Mouse (Mus musculus) kidney, adult 2 months (tissue): ENCODE results near the gene AI837181. TPM values are rescaled to one million over a fixed set of nuclear protein-coding genes. Genes with fewer than 3 reads are reported as not detected.

Experiments
- DNase-seq: peaks from one replicate; pipeline ENCODE4 v3.0.0; 2021
- H3K27ac ChIP-seq: fragments of 200-500 bp; 2 replicates; pipeline ENCODE4 v1.5.1; 2012; ENCODE audit warnings: low read depth, low read length, control low read depth, inconsistent platforms; ENCODE audit not compliant: insufficient read depth
- H3K27me3 ChIP-seq: fragments of 200-500 bp; replicated peaks from 2 replicates; pipeline ENCODE4 v1.6.1; 2012; ENCODE audit warnings: mild to moderate bottlenecking, moderate library complexity, low read length, inconsistent platforms; ENCODE audit not compliant: control insufficient read depth, insufficient read depth
- H3K36me3 ChIP-seq: fragments of 200-500 bp; 2 replicates; pipeline ENCODE4 v1.6.1; 2012; ENCODE audit warnings: mild to moderate bottlenecking, moderate library complexity, low read length, inconsistent platforms; ENCODE audit not compliant: control insufficient read depth, insufficient read depth
- H3K4me1 ChIP-seq: fragments of 200-500 bp; 2 replicates; pipeline ENCODE4 v1.6.1; 2011; ENCODE audit warnings: low read length; ENCODE audit not compliant: control insufficient read depth, insufficient read depth
- H3K4me3 ChIP-seq: fragments of 200-500 bp; 2 replicates; pipeline ENCODE4 v1.5.1; 2011; ENCODE audit warnings: mild to moderate bottlenecking, low read depth, low read length, control low read depth; ENCODE audit not compliant: insufficient read depth
- CTCF ChIP-seq: fragments of 200-500 bp; conservative IDR thresholded peaks from 2 replicates; pipeline ENCODE4 v1.5.1; 2011; ENCODE audit warnings: low read depth, mild to moderate bottlenecking, control low read depth, low read length, moderate library complexity, mixed read lengths; ENCODE audit not compliant: insufficient read depth, insufficient read length
- POLR2A ChIP-seq: fragments of 200-500 bp; IDR thresholded peaks from one replicate; pipeline ENCODE4 v1.6.1; 2011; ENCODE audit warnings: low read depth, low read length, control low read depth
- WGBS: fragments of 180-500 bp; shearing (Covaris S2); methylation state at CpG from one replicate; pipeline ENCODE4 v1.1.7; 2018; 5-methylcytosine and 5-hydroxymethylcytosine counted together
- polyA plus RNA-seq: library from polyadenylated mRNA; depleted of rRNA; stranded (reverse); fragments of >200 nt; gene quantifications from 2 replicates; pipeline ENCODE4 v1.2.3, GENCODE M21; 2012

AI837181 gene
- polyA plus RNA-seq, 1 experiment, result 71.4 TPM

DNA sequence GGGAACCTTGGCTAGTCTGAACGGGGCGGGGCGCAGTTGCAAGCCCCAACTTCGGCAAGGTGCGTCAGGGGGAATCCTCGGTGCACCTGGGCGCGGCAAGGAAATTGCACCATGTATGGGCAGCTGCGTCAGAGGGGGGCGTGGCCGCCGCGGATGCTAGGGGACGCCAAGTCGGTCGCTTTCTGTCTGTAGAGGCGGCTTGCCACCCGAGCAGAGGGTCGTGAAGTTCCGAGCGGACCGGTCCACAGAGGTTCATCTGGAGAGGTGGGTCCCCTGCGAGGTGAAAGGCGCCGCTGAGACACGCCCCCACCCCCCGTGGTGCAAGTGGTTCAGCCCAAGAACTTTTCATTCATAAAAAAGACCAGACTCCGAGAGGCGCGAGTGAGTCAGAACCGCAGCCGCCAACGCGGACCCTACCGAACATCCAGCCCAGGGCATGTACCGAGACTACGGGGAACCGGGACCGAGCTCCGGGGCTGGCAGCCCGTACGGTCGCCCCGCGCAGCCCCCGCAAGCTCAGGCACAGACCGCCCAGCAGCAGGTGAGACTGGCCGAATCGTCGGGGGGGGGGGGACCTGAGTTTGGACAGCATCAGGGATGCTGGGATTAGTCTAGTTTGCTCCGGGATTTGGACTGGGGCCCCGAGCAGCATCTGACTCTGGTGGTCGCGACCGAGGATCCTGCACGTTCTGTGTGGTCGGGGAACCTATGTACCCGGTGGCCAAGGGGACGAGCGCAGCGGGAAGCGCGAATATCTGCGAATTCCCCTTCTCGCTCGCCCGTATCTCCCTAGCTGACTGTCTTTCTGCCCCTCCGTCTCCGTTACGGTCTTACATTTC, 22.8 kb downstream of the AI837181 start, which contains the start of gene Fosl1:
Gene Fosl1, plus strand, starts transcription at position 33 of the 839 bp plus-strand sequence.
- no peak within 1 kb of the TSS for H3K27ac ChIP-seq
- no peaks in the 10 kb centered on the region for H3K36me3 ChIP-seq
- peaks cover 4% of the 10 kb centered on the region for H3K27me3 ChIP-seq
- peak within 1 kb of the TSS; percentile 53 for H3K4me3 ChIP-seq
- 0 out of 2 replicates have a peak, but pooled peaks cover 10% of the 10 kb centered on the region for H3K4me1 ChIP-seq
- under 1% methylated on average over 70 of the region's 70 CpGs for WGBS
- no peak for TF ChIP-seq POLR2A
- TF ChIP-seq CTCF, result no peak
- DNase-seq, result peak; percentile 60

DNA sequence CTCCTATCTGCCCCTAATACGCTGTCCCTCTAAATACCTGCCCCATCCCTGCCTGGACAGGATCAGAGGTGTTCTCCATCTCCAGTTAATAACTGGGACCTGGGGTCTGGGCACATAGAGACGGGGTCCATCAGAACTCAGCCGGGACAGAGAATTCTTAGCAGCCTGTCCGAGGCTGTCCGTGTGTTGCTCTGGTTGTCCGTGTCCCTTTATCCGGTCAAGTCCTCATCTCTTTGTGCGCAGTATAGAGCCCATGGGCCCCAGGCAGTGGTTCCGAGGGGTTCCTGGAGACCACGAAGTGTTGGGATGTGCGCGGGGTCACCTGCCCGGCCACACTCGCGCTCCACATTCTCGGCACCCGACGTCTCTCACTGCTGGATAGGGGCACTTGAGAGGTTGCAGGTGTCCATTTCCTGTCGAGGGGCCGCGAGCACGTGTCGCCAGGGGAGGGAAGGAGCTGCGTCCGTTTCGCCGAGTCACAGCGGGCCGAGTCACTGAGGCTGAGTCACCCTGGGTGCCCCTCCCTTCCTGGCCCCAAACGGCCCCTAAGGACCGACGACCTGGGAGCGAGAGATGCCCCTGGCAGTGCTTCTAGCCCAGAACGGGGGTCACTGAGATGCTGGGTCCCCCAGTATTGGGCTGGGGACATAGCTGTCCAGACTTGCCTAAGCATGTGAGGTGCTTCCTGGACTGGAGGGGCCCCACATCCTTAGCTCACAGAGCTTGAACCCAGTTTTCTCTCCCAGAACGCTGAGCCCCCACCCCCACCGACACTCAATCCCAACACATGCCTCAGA, 23.6 kb downstream of the AI837181 start:
- no peak for TF ChIP-seq CTCF
- no peak for TF ChIP-seq POLR2A
- H3K36me3 ChIP-seq, result no peaks in the 10 kb centered on the region
- 0 out of 2 replicates have a peak, but pooled peaks cover 10% of the 10 kb centered on the region for H3K4me1 ChIP-seq
- H3K4me3 ChIP-seq, result no peak overlapping the region
- no peak overlapping the region for H3K27ac ChIP-seq
- DNase-seq, result no peak
- peaks cover 4% of the 10 kb centered on the region for H3K27me3 ChIP-seq
- WGBS, result 8% methylated on average over 36 of the region's 36 CpGs

DNA sequence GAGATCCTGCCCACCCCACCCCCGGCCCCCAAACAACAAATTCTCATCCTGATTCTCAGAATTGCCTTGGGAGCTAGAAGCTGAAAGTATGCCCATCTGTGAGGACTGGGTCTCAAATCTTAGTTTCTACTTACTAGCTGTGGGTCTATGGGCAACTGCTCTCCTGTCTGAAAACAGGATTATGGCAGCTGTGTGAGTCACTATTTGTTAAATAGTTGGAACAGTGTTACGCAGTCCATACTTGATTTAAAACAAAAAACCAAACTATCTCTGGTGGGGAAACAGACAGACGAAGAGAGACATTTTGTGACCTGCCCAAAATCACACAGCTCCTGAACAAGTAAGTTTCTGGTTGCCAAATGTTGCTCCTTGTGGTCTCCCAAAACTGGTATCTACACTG, 24.7 kb downstream of the AI837181 start:
- DNase-seq, result no peak
- WGBS, result 87% methylated on average over 3 of the region's 3 CpGs
- no peak for TF ChIP-seq POLR2A
- TF ChIP-seq CTCF, result no peak
- H3K36me3 ChIP-seq, result no peaks in the 10 kb centered on the region
- peaks cover 4% of the 10 kb centered on the region for H3K27me3 ChIP-seq
- H3K4me1 ChIP-seq, result 0 out of 2 replicates have a peak, but pooled peaks cover 10% of the 10 kb centered on the region
- no peak overlapping the region for H3K27ac ChIP-seq
- no peak overlapping the region for H3K4me3 ChIP-seq

DNA sequence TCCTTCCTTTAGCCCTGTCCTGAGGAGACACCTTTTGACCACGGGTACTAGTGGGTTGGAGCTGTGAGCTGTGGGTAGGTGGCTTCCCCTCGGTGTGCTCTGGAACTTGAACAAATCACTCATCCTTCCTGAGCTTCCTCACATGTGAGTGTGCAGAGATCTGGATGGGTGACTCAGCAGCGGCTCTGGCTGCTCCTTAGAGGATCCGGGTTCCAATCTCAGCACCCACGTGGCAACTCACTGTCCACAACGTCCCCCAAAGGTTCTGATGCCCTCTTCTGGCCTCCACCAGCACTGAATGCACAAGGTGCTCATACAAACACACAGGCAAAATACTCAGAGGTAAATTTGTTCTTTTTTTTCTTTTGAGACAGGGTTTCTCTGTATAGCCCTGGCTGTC, 26.8 kb downstream of the AI837181 start:
- TF ChIP-seq POLR2A (no peak), CTCF (no peak)
- Histone ChIP-seq H3K36me3 (0 out of 2 replicates have a peak, but pooled peaks cover 1% of the 10 kb centered on the region), H3K27me3 (peaks cover 4% of the 10 kb centered on the region), H3K27ac (no peak overlapping the region), H3K4me1 (0 out of 2 replicates have a peak, but pooled peaks cover 3% of the 10 kb centered on the region), H3K4me3 (no peak overlapping the region)
- whole genome bisulfite sequencing, result 76% methylated on average over 6 of the region's 6 CpGs
- no peak for DNase-seq

DNA sequence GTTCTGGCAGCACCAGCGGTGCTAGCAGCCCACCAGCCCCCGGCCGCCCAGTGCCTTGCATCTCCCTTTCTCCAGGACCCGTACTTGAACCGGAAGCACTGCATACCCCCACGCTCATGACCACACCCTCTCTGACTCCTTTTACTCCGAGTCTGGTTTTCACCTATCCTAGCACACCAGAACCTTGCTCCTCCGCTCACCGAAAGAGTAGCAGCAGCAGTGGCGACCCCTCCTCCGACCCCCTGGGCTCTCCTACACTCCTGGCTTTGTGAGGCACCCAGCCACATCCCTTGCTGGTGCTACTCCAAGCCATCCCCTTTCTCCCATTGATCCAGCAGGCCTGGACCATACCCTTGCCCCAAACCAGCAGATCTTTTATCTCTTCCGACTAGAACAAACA, 30.1 kb downstream of the AI837181 start:
- no peak overlapping the region for H3K4me3 ChIP-seq
- no peaks in the 10 kb centered on the region for H3K27me3 ChIP-seq
- no peaks in the 10 kb centered on the region; the same call in 1 of the 2 replicates for H3K4me1 ChIP-seq
- 70% methylated on average over 12 of the region's 12 CpGs for WGBS
- H3K27ac ChIP-seq, result no peak overlapping the region; the same call in 1 of the 2 replicates
- DNase-seq, result no peak
- 0 out of 2 replicates have a peak, but pooled peaks cover 1% of the 10 kb centered on the region for H3K36me3 ChIP-seq
- TF ChIP-seq CTCF (no peak), POLR2A (no peak)

DNA sequence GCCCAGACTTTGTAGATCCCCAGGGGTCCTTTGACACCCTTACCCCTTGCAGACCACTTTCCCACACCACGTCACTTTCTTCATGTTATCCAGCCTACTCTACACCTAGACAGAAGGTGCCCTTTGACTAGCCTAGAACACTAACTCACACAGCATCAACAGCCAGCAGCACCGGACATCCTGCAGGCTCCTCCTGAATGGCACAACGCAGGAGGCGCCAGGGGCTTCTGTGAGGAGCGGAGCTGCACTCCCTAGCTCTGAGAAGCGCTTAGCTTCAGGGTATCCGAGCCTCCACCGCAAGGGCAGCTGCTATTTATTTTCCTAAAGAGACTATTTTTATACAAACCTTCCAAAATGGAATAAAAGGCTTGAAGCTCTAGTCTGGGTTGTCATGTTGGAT, 30.6 kb downstream of the AI837181 start:
- no peaks in the 10 kb centered on the region for H3K27me3 ChIP-seq
- WGBS, result 67% methylated on average over 8 of the region's 8 CpGs
- TF ChIP-seq POLR2A (no peak), CTCF (no peak)
- 0 out of 2 replicates have a peak, but pooled peaks cover 1% of the 10 kb centered on the region for H3K36me3 ChIP-seq
- DNase-seq, result no peak
- peak overlapping the region; percentile 37 for H3K27ac ChIP-seq
- H3K4me3 ChIP-seq, result peak overlapping the region; percentile 47
- H3K4me1 ChIP-seq, result no peaks in the 10 kb centered on the region; the same call in 1 of the 2 replicates
